8 mouse cellular contexts compared by ENCODE assay signal in the genomic region with DNA sequence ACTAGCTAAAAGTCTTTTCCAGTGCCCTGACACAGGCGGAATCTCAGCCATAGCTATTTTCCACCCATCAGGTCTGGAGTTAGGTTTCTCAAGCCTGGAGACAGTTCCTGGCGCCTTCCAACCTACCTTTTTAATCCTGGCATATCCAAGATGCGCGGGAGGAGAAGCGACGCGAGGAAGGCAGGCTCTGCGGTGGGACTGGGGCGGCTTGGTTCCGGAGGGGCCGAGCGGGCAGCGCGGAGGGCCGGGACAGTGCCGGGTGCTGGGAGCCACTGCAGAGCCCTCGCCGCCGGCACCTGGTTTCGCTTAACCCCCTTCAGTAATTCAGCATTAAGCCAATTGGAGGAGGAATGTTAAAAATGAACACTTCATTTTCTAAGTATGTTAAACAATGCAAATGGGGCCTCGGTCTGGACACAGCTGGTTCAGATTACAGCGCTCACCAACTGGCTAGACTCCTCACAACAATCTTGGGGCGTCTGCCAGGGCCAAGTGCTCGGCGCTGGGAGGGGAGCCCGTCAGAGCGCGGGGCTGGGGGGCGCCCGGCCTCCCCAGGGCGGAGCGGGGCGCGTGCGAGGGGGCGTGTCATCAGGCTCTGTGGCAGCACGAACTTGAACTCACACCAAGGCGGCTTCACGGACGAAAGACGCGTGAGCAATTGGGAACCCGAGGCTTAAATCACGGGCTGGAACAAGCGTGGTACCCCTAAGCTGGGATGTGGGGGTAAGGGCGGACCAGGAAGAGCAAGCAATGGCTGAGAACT. TPM values are rescaled to one million over a fixed set of nuclear protein-coding genes. Genes with fewer than 3 reads are reported as not detected.
DNase-seq lines count a peak whose midpoint lies in the region; ATAC-seq lines count a peak whose summit lies in the region.

Fbln5 (minus strand) TSS at position 448 of the 763 bp plus-strand sequence.

- peak within 1 kb of the TSS; percentile 26; the same call in 1 of the 2 replicates for H3K9ac ChIP-seq in liver, embryonic 16.5 days (ENCODE audit: low read depth, low read length)
- H3K9ac ChIP-seq in neural tube, embryonic 13.5 days, result peak within 1 kb of the TSS; percentile 54

- H3K4me1 ChIP-seq in liver, embryonic 16.5 days (ENCODE audit: control insufficient read depth, low read depth, low read length), result no peaks in the 10 kb centered on the region
- H3K4me1 ChIP-seq in neural tube, embryonic 13.5 days (replicated peaks), result peaks cover 20% of the 10 kb centered on the region

- peak; percentile 12 to 31 for DNase-seq in layer of hippocampus, postnatal 10 days (ENCODE audit: low spot score in 2 of 2)
- no peak for DNase-seq in layer of hippocampus, adult 9-11 months
- DNase-seq in embryo, embryonic 9.5 days (ENCODE audit: extremely low spot score), result peak; percentile 67
- DNase-seq in heart, adult 8-10 months (ENCODE audit: low spot score), result peak; percentile 40
- DNase-seq in kidney, adult 18-20 months, result peak; percentile 62
- peak; percentile 74 for DNase-seq in urinary bladder, postnatal 14 days (ENCODE audit: low spot score)

- no peaks in the 10 kb centered on the region for H3K9me3 ChIP-seq in liver, embryonic 16.5 days (replicated peaks; ENCODE audit: control insufficient read depth, low read length)
- H3K9me3 ChIP-seq in neural tube, embryonic 13.5 days, result no peaks in the 10 kb centered on the region

- H3K27ac ChIP-seq in liver, embryonic 16.5 days (ENCODE audit: low read length), result no peak within 1 kb of the TSS
- no peak within 1 kb of the TSS for H3K27ac ChIP-seq in neural tube, embryonic 13.5 days (replicated peaks)

- H3K36me3 ChIP-seq in liver, embryonic 16.5 days (ENCODE audit: control insufficient read depth, insufficient read depth), result no peaks in the 10 kb centered on the region
- no peaks in the 10 kb centered on the region for H3K36me3 ChIP-seq in neural tube, embryonic 13.5 days

- H3K27me3 ChIP-seq in liver, embryonic 16.5 days (ENCODE audit: control insufficient read depth, insufficient read depth, low read depth, low read length), result peaks cover 20% of the 10 kb centered on the region
- peaks cover 47% of the 10 kb centered on the region for H3K27me3 ChIP-seq in neural tube, embryonic 13.5 days

- H3K4me2 ChIP-seq in liver, embryonic 16.5 days (ENCODE audit: low read depth, low read length), result peak within 1 kb of the TSS; percentile 66
- peak within 1 kb of the TSS; percentile 91 for H3K4me2 ChIP-seq in neural tube, embryonic 13.5 days

- no peak for ATAC-seq in liver, embryonic 16.5 days (ENCODE audit: low read depth)
- ATAC-seq in neural tube, embryonic 13.5 days (ENCODE audit: low read depth), result peak; percentile 73

- WGBS in liver, embryonic 16.5 days (ENCODE audit: insufficient replicate concordance), result 1% methylated on average over 46 of the region's 46 CpGs
- WGBS in neural tube, embryonic 13.5 days, result under 1% methylated on average over 46 of the region's 46 CpGs

- H3K4me3 ChIP-seq in liver, embryonic 16.5 days (ENCODE audit: low read depth, low read length), result peak within 1 kb of the TSS; percentile 53
- H3K4me3 ChIP-seq in neural tube, embryonic 13.5 days, result peak within 1 kb of the TSS; percentile 49

RNA-seq across cellular contexts. Expression of gene Fbln5, which starts in this region (rescaled TPM):
- total RNA-seq in layer of hippocampus, postnatal 10 days (2021), result 10 to 100 TPM; 13.8 to 15.3 TPM
- total RNA-seq in heart, adult 8-10 months (2022), result 10 to 100 TPM; 19.1 to 22.8 (median 20.8) TPM
- polyA plus RNA-seq in liver, embryonic 16.5 days (2015; fragmentation: Nextera tagmentation; extraction: Ambion mirVana), result 6.8 and 7.6 TPM in 2 replicates
- 11.5 and 11.7 TPM in 2 replicates for polyA plus RNA-seq in neural tube, embryonic 13.5 days (2015; fragmentation: Nextera tagmentation; extraction: Ambion mirVana)
